Mouse (Mus musculus): ENCODE results near the gene Atp9a. TPM values are rescaled to one million over a fixed set of nuclear protein-coding genes. Genes with fewer than 3 reads are reported as not detected.

Atp9a gene
- polyA plus RNA-seq, 1 experiment from 2014 or later, result 60.4 TPM

- no peaks in the 10 kb centered on the region for H3K36me3 ChIP-seq
- peak overlapping the region; percentile 36 for H3K4me3 ChIP-seq
- peaks cover 34% of the 10 kb centered on the region for H3K4me1 ChIP-seq (replicated peaks)
- ATAC-seq (ENCODE audit: low FRiP score), result peak; percentile 50; the same call in 1 of the 2 replicates
- H3K4me2 ChIP-seq, result peak overlapping the region; percentile 67
- H3K27ac ChIP-seq, result no peak overlapping the region
- no peaks in the 10 kb centered on the region for H3K9me3 ChIP-seq
- peaks cover 46% of the 10 kb centered on the region for H3K27me3 ChIP-seq
- WGBS, result 5% methylated on average over 21 of the region's 21 CpGs
- H3K9ac ChIP-seq, result peak overlapping the region; percentile 69
These were observed 152.6 kb downstream of the Atp9a start for GRCm38 (mm10) chr2:168589368-168590167.

GRCm38 (mm10) chr2:168588591-168589367 is 153.4 kb downstream of the Atp9a start:
- H3K36me3 ChIP-seq, result no peaks in the 10 kb centered on the region
- peaks cover 42% of the 10 kb centered on the region for H3K4me1 ChIP-seq (replicated peaks)
- H3K9ac ChIP-seq, result no peak overlapping the region
- ATAC-seq (ENCODE audit: low FRiP score), result no peak
- H3K27me3 ChIP-seq, result peaks cover 46% of the 10 kb centered on the region
- no peaks in the 10 kb centered on the region for H3K9me3 ChIP-seq
- 46% methylated on average over 11 of the region's 11 CpGs for WGBS
- H3K27ac ChIP-seq, result no peak overlapping the region
- peak overlapping the region; percentile 67 for H3K4me2 ChIP-seq
- H3K4me3 ChIP-seq, result no peak overlapping the region

GRCm38 (mm10) chr2:168587159-168587558 is 155.1 kb downstream of the Atp9a start:
- peaks cover 43% of the 10 kb centered on the region for H3K27me3 ChIP-seq
- H3K9ac ChIP-seq, result no peak overlapping the region
- WGBS, result 65% methylated on average over 8 of the region's 8 CpGs
- H3K4me2 ChIP-seq, result no peak overlapping the region
- no peak overlapping the region for H3K4me3 ChIP-seq
- ATAC-seq (ENCODE audit: low FRiP score), result no peak
- H3K27ac ChIP-seq, result no peak overlapping the region
- H3K9me3 ChIP-seq, result no peaks in the 10 kb centered on the region
- no peaks in the 10 kb centered on the region for H3K36me3 ChIP-seq
- H3K4me1 ChIP-seq (replicated peaks), result peaks cover 43% of the 10 kb centered on the region

- no peak overlapping the region for H3K4me3 ChIP-seq
- no peak overlapping the region for H3K27ac ChIP-seq
- 90% methylated on average over 12 of the region's 12 CpGs for WGBS
- no peaks in the 10 kb centered on the region for H3K9me3 ChIP-seq
- peaks cover 37% of the 10 kb centered on the region for H3K27me3 ChIP-seq
- no peaks in the 10 kb centered on the region for H3K36me3 ChIP-seq
- no peak overlapping the region for H3K4me2 ChIP-seq
- ATAC-seq (ENCODE audit: low FRiP score), result no peak
- H3K9ac ChIP-seq, result no peak overlapping the region
- peaks cover 43% of the 10 kb centered on the region for H3K4me1 ChIP-seq (replicated peaks)
These were observed 155.7 kb downstream of the Atp9a start for GRCm38 (mm10) chr2:168586512-168586911.

GRCm38 (mm10) chr2:168584857-168585256 is 157.4 kb downstream of the Atp9a start:
- Histone ChIP-seq H3K4me2 (no peak overlapping the region), H3K27ac (peak overlapping the region; percentile 69; the same call in 1 of the 2 replicates), H3K9ac (no peak overlapping the region), H3K9me3 (no peaks in the 10 kb centered on the region), H3K36me3 (no peaks in the 10 kb centered on the region), H3K27me3 (peaks cover 23% of the 10 kb centered on the region), H3K4me1 (replicated peaks) (peaks cover 49% of the 10 kb centered on the region), H3K4me3 (no peak overlapping the region)
- 66% methylated on average over 6 of the region's 6 CpGs for WGBS
- ATAC-seq (ENCODE audit: low FRiP score), result no peak

Small RNA genes lying within 50 kb of the gene (microRNA-seq; reads per million reads assigned to microRNA genes)
- 1.6 reads per million for gene Mir7004

Other genes starting within 250 kb of the Atp9a start
- gene Nfatc2, start 140.8 kb downstream of the Atp9a start, polyA plus RNA-seq (2015; fragmentation: Nextera tagmentation; extraction: Ambion mirVana), result 1.7 and 1.8 TPM in 2 replicates
- gene Sall4, start 25.5 kb upstream of the Atp9a start, polyA plus RNA-seq (2015; fragmentation: Nextera tagmentation; extraction: Ambion mirVana), result 0.91 and 1.1 TPM in 2 replicates
- 28.7 and 30.2 TPM in 2 replicates for gene Zfp64, start 213.2 kb upstream of the Atp9a start, polyA plus RNA-seq (2015; fragmentation: Nextera tagmentation; extraction: Ambion mirVana)